In genomic region chr8:125080388-125081344, GRCm38 (mm10) we compare ENCODE assay signal across 15 mouse cellular contexts. TPM values are rescaled to one million over a fixed set of nuclear protein-coding genes. Genes with fewer than 3 reads are reported as not detected.
A peak's percentile ranks its signal among the peaks of the same experiment; 100 is the strongest.
DNase-seq lines count a peak whose midpoint lies in the region; ATAC-seq lines count a peak whose summit lies in the region.
"Had no signal": no experiment of that assay in that cellular context is flagged by ENCODE, and none has a peak within 500 bp of the region (broad histone marks: within the 10 kb centered on the region; RNA-seq: fewer than 3 reads in every experiment).

No protein-coding gene starts in this region.

- whole genome bisulfite sequencing in hindbrain, embryonic 13.5 days, result 65% methylated on average over 19 of the region's 19 CpGs
- 72% methylated on average over 19 of the region's 19 CpGs for WGBS in hindbrain, embryonic 12.5 days
- WGBS in neural tube, embryonic 11.5 days, result 82% methylated on average over 19 of the region's 19 CpGs
- WGBS in neural tube, embryonic 15.5 days, result 66% methylated on average over 19 of the region's 19 CpGs
- 38% methylated on average over 19 of the region's 19 CpGs for WGBS in forebrain, embryonic 16.5 days
- WGBS in stomach, embryonic 16.5 days, result 66% methylated on average over 19 of the region's 19 CpGs

- H3K27me3 ChIP-seq in hindbrain, embryonic 13.5 days, result no peaks in the 10 kb centered on the region
- H3K27me3 ChIP-seq in hindbrain, embryonic 12.5 days, result no peaks in the 10 kb centered on the region
- no peaks in the 10 kb centered on the region for H3K27me3 ChIP-seq in neural tube, embryonic 11.5 days (ENCODE audit: control insufficient read depth, insufficient read depth, low read length)
- no peaks in the 10 kb centered on the region for H3K27me3 ChIP-seq in neural tube, embryonic 15.5 days (replicated peaks)
- H3K27me3 ChIP-seq in forebrain, embryonic 16.5 days (replicated peaks; ENCODE audit: control insufficient read depth, insufficient read depth, low read length), result no peaks in the 10 kb centered on the region
- no peaks in the 10 kb centered on the region for H3K27me3 ChIP-seq in stomach, embryonic 16.5 days (ENCODE audit: control insufficient read depth, insufficient read depth, low read length)
- H3K27me3 ChIP-seq: CH12.LX; embryonic facial prominence, embryonic 13.5 days; liver, embryonic 13.5 days had no signal

- H3K27ac ChIP-seq in hindbrain, embryonic 13.5 days, result peak overlapping the region; percentile 49; the same call in 1 of the 2 replicates
- H3K27ac ChIP-seq in hindbrain, embryonic 12.5 days, result no peak overlapping the region
- H3K27ac ChIP-seq in neural tube, embryonic 11.5 days (ENCODE audit: low read depth, low read length), result no peak overlapping the region
- no peak overlapping the region; the same call in 1 of the 2 replicates for H3K27ac ChIP-seq in neural tube, embryonic 15.5 days (replicated peaks)
- peak overlapping the region; percentile 86 for H3K27ac ChIP-seq in forebrain, embryonic 16.5 days (ENCODE audit: low read length)
- H3K27ac ChIP-seq in stomach, embryonic 16.5 days (ENCODE audit: low read length), result no peak overlapping the region
- H3K27ac ChIP-seq: embryonic facial prominence, embryonic 13.5 days; liver, embryonic 13.5 days had no signal

- no peak overlapping the region for H3K4me2 ChIP-seq in hindbrain, embryonic 13.5 days
- H3K4me2 ChIP-seq in hindbrain, embryonic 12.5 days (replicated peaks), result no peak overlapping the region
- no peak overlapping the region for H3K4me2 ChIP-seq in neural tube, embryonic 11.5 days (ENCODE audit: low read depth)
- no peak overlapping the region for H3K4me2 ChIP-seq in neural tube, embryonic 15.5 days
- H3K4me2 ChIP-seq in forebrain, embryonic 16.5 days (ENCODE audit: low read length), result peak overlapping the region; percentile 16; the same call in 1 of the 2 replicates
- 0 out of 2 replicates have a peak overlapping the region, but pooled peaks have one; percentile 10 for H3K4me2 ChIP-seq in stomach, embryonic 16.5 days (ENCODE audit: low read depth, low read length)
- H3K4me2 ChIP-seq: embryonic facial prominence, embryonic 13.5 days; liver, embryonic 13.5 days had no signal

- no peaks in the 10 kb centered on the region for H3K9me3 ChIP-seq in hindbrain, embryonic 13.5 days
- no peaks in the 10 kb centered on the region for H3K9me3 ChIP-seq in hindbrain, embryonic 12.5 days (replicated peaks)
- H3K9me3 ChIP-seq in neural tube, embryonic 11.5 days (ENCODE audit: control insufficient read depth, low read length), result no peaks in the 10 kb centered on the region
- no peaks in the 10 kb centered on the region for H3K9me3 ChIP-seq in neural tube, embryonic 15.5 days (replicated peaks)
- no peaks in the 10 kb centered on the region for H3K9me3 ChIP-seq in forebrain, embryonic 16.5 days (ENCODE audit: control insufficient read depth, low read length)
- H3K9me3 ChIP-seq in stomach, embryonic 16.5 days (replicated peaks; ENCODE audit: control insufficient read depth, low read length), result no peaks in the 10 kb centered on the region
- H3K9me3 ChIP-seq: embryonic facial prominence, embryonic 13.5 days had no signal

- peaks cover 30% of the 10 kb centered on the region for H3K4me1 ChIP-seq in hindbrain, embryonic 13.5 days (replicated peaks)
- H3K4me1 ChIP-seq in hindbrain, embryonic 12.5 days, result peaks cover 25% of the 10 kb centered on the region
- peaks cover 2% of the 10 kb centered on the region; the same call in 1 of the 2 replicates for H3K4me1 ChIP-seq in neural tube, embryonic 11.5 days (ENCODE audit: control insufficient read depth, insufficient read depth, low read length)
- peaks cover 23% of the 10 kb centered on the region for H3K4me1 ChIP-seq in neural tube, embryonic 15.5 days
- H3K4me1 ChIP-seq in forebrain, embryonic 16.5 days (replicated peaks; ENCODE audit: control insufficient read depth, insufficient read depth, low read length), result peaks cover 37% of the 10 kb centered on the region
- no peaks in the 10 kb centered on the region; the same call in 1 of the 2 replicates for H3K4me1 ChIP-seq in stomach, embryonic 16.5 days (ENCODE audit: control insufficient read depth, insufficient read depth, low read length)

- H3K9ac ChIP-seq in hindbrain, embryonic 13.5 days, result no peak overlapping the region
- no peak overlapping the region for H3K9ac ChIP-seq in hindbrain, embryonic 12.5 days
- H3K9ac ChIP-seq in neural tube, embryonic 11.5 days (ENCODE audit: low read length), result no peak overlapping the region
- no peak overlapping the region for H3K9ac ChIP-seq in neural tube, embryonic 15.5 days (replicated peaks)
- H3K9ac ChIP-seq in forebrain, embryonic 16.5 days (replicated peaks; ENCODE audit: low read depth, low read length), result no peak overlapping the region
- H3K9ac ChIP-seq in stomach, embryonic 16.5 days (ENCODE audit: low read length), result no peak overlapping the region
- H3K9ac ChIP-seq: embryonic facial prominence, embryonic 13.5 days; liver, embryonic 13.5 days had no signal

- H3K4me3 ChIP-seq in hindbrain, embryonic 13.5 days, result no peak overlapping the region
- H3K4me3 ChIP-seq in hindbrain, embryonic 12.5 days, result no peak overlapping the region
- no peak overlapping the region for H3K4me3 ChIP-seq in neural tube, embryonic 11.5 days (ENCODE audit: low read depth, low read length)
- no peak overlapping the region for H3K4me3 ChIP-seq in neural tube, embryonic 15.5 days (replicated peaks)
- no peak overlapping the region for H3K4me3 ChIP-seq in forebrain, embryonic 16.5 days (replicated peaks; ENCODE audit: low read length)
- no peak overlapping the region for H3K4me3 ChIP-seq in stomach, embryonic 16.5 days (replicated peaks; ENCODE audit: low read length)
- H3K4me3 ChIP-seq: embryonic facial prominence, embryonic 13.5 days; liver, embryonic 13.5 days had no signal

- H3K36me3 ChIP-seq in hindbrain, embryonic 13.5 days, result no peaks in the 10 kb centered on the region
- no peaks in the 10 kb centered on the region for H3K36me3 ChIP-seq in hindbrain, embryonic 12.5 days
- H3K36me3 ChIP-seq in neural tube, embryonic 11.5 days (ENCODE audit: control insufficient read depth, insufficient read depth, low read length), result no peaks in the 10 kb centered on the region
- no peaks in the 10 kb centered on the region for H3K36me3 ChIP-seq in neural tube, embryonic 15.5 days
- H3K36me3 ChIP-seq in forebrain, embryonic 16.5 days (ENCODE audit: control insufficient read depth, insufficient read depth), result no peaks in the 10 kb centered on the region
- H3K36me3 ChIP-seq in stomach, embryonic 16.5 days (ENCODE audit: control insufficient read depth, insufficient read depth, low read length), result no peaks in the 10 kb centered on the region
- H3K36me3 ChIP-seq: embryonic facial prominence, embryonic 13.5 days; liver, embryonic 13.5 days had no signal

- ATAC-seq in hindbrain, embryonic 13.5 days (ENCODE audit: low FRiP score), result no peak
- no peak for ATAC-seq in hindbrain, embryonic 12.5 days (ENCODE audit: low FRiP score)
- no peak for ATAC-seq in neural tube, embryonic 11.5 days (ENCODE audit: insufficient read depth, low FRiP score, low TSS enrichment)
- ATAC-seq in neural tube, embryonic 15.5 days (ENCODE audit: low FRiP score), result no peak
- peak; percentile 73 for ATAC-seq in forebrain, embryonic 16.5 days
- ATAC-seq in stomach, embryonic 16.5 days (ENCODE audit: insufficient read depth, low FRiP score), result no peak

- DNase-seq in neural tube, embryonic 11.5 days (ENCODE audit: low spot score), result peak; percentile 17
- no peak for DNase-seq in right cerebral cortex, adult 2 months (ENCODE audit: low spot score in 2 of 2)
- DNase-seq: adrenal gland, postnatal 36 days; cerebellum, adult 8-10 months; heart, postnatal 10 days; kidney, adult 2 months; liver, embryonic 13.5 days; thymus, adult 18-20 months had no signal

RNA-seq across cellular contexts. Expression of gene Disc1, which starts 26.7 kb away (rescaled TPM):
- polyA plus RNA-seq in hindbrain, embryonic 13.5 days (2015; fragmentation: Nextera tagmentation; extraction: Ambion mirVana), result 1.3 and 2.1 TPM in 2 replicates
- polyA plus RNA-seq in hindbrain, embryonic 12.5 days (2016; fragmentation: Nextera tagmentation; extraction: Ambion mirVana), result 2.7 and 2.8 TPM in 2 replicates
- 0.94 and 1.2 TPM in 2 replicates for polyA plus RNA-seq in neural tube, embryonic 11.5 days (2014; fragmentation: Nextera tagmentation; extraction: Ambion mirVana)
- polyA plus RNA-seq in neural tube, embryonic 15.5 days (2015; fragmentation: Nextera tagmentation; extraction: Ambion mirVana), result 1.8 TPM in 2 replicates
- polyA plus RNA-seq in forebrain, embryonic 16.5 days (2015; fragmentation: Nextera tagmentation; extraction: Ambion mirVana), result 1.0 and 1.1 TPM in 2 replicates
- polyA plus RNA-seq in stomach, embryonic 16.5 days (2015; fragmentation: Nextera tagmentation; extraction: Ambion mirVana), result 1.5 TPM in 2 replicates

Comparison
In these comparisons a context has a peak if more than half of its experiments do, and no peak if none do; other contexts are left out.
1. H3K27ac ChIP-seq: peak in hindbrain, embryonic 13.5 days (single experiment) and forebrain, embryonic 16.5 days (single experiment); none in hindbrain, embryonic 12.5 days (single experiment), neural tube, embryonic 11.5 days (single experiment), neural tube, embryonic 15.5 days (single experiment) and stomach, embryonic 16.5 days (single experiment).
2. H3K4me2 ChIP-seq: peak in forebrain, embryonic 16.5 days (single experiment) and stomach, embryonic 16.5 days (single experiment); none in hindbrain, embryonic 13.5 days (single experiment), hindbrain, embryonic 12.5 days (single experiment), neural tube, embryonic 11.5 days (single experiment) and neural tube, embryonic 15.5 days (single experiment).